Mouse (Mus musculus) thymus, postnatal 0 days (tissue): ENCODE measurements around the gene Cacfd1. TPM values are rescaled to one million over a fixed set of nuclear protein-coding genes. Genes with fewer than 3 reads are reported as not detected.

ENCODE experiments used
- DNase-seq: peaks from one replicate; pipeline ENCODE4 v3.0.0-alpha.2; 2015; ENCODE audit warnings: low spot score
- polyA plus RNA-seq: library from polyadenylated mRNA; unstranded; fragments of >200 nt; fragmentation: Nextera tagmentation; extraction: Ambion mirVana; gene quantifications from 2 replicates; pipeline ENCODE4 v1.2.1, GENCODE M21; 2015

Cacfd1 gene
- polyA plus RNA-seq, 1 experiment from 2014 or later: 37.3 TPM

DNA sequence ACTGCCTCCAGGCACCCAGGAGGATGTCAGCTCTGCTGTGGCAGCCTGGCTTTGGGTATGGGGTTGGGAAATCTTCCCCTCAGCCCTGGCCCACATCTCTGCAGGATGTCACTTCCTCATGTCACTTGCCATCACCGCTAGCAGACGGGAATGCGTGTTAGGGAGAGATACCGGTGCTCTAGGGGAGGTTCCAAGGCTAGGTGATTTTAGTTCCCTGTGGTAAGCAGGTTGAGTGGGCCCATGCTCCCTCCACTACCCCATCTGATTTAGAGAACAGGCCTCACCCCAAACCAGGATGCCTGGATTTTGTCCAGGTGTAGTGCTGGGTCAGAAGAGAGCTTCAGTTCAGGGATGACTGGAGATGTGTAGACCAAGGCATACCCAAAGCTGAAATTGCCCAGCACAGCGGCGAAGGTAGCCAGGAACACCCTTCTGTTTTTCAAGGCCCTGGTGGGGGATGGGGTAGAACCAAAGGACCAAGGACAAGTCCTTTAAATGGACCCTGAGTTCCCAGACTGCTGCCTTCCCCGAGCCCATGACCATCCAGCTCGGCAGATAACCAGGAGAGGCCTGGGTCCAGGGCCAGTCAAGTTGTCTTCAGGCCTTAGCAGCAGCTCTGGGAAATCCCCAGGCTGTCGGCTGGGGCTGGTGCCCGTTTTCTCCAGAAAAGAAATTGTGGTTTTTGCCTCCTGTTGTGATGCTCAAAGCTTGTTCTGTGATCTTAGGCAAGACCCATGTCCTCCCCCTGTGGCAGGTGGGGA is 17.3 kb downstream of the Cacfd1 start:
- DNase-seq: no peak

DNA sequence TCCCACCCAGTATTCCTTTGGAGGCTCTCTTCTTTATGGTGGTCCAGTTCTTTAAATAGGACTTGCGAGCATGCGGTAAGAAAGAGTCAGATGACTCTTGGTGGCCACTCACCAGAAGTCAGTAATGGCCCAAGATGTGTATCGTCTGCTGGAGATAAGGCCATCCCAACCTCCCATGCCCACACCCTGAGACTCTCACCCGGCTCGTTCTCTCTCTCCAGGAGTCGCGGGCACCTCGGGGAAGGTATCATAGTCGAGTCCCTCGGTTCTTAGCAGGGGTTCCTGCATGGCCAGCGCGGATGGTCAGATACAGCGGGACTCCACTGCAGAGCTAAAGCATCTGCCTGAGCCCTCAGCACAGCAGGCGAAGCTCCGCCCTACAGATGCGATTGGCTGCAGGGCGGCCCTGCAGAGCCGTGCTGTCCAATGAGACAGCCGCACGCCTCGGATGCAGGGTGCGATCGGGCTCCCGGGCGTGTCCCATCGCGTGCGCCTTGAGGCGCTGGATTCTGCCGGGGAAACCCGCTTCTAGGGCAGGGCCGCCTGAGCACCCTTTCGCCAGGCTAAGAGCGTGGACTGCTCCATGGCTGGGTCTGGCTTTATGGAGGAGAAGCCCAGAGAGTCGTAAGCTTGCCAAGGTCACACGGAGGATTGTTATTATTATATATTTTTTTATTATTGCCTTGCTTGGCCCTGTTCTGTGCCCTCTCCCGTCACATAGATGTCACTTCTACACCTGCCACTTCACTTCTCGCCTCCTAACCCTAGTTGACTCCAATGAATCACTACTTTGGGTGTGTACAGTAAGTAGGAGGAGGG is 18.1 kb downstream of the Cacfd1 start, which contains the start of gene Slc2a6:
Slc2a6 (minus strand) TSS at position 381 of the 819 bp plus-strand sequence.
- DNase-seq: peak; percentile 87

DNA sequence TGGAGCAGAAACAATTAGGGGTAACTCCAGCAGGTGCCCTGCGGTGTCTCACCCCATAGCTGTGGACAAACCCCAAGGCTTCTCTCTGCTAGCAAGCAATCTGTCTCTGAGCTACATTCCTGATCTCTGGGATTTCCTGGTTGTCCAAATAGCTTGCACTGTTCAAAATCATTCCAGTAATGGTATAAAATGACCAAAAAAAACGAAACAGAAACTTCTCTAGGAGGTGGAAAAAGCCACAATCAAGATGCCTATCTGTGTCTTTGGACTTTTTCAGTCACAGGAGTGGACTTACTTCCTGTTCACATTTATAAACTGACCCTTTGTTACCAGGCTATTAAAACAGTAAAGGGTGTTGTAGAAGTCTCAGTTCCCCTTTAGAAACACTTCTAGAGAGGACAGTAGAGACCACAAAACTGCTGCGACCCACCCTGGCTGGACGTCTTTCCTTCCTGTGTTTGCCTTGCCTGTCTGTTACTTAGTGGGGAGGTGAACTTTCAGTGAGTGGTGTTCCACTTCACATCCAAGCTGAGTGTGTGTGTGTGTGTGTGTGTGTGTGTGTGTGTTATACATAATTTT is 18.8 kb downstream of the Cacfd1 start:
- no peak for DNase-seq

DNA sequence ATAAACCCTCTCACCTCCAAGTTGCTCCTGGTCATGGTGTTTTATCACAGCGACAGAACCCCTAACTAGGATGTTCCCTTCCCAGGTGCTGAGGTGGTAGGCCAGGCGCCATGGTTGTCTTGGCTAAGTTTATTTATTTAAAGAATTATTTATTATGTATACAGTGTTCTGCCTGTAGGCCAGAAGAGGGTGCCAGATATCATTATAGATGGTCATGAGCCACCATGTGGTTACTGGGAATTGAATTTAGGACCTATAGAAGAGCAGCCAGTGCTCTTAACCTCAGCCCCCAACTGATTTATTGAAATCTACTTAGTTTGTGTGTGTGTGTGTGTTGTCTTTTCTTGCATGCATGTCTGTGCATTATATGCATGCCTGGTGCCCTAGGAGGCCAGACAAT is 22.6 kb downstream of the Cacfd1 start:
- no peak for DNase-seq

DNA sequence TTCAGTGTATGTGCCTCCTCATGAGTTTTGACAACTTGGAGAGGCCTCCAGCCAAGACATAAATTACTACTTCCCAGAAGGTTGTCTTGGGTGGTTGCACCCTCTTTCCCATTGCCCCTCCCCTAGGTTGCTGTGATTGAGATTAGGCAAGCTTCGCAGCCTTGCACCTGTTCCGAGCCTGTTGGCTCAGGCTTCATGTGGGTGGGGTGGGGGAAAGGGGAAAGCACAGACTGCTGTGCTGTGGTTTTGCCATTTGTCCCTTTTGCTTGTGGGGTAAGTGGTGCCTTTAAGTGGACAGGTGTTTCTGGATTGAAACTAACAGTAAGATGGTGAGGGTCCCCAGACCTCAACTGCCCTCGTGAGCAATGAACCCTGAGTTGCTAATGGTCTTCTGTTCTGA is 26.3 kb downstream of the Cacfd1 start:
- DNase-seq: no peak

DNA sequence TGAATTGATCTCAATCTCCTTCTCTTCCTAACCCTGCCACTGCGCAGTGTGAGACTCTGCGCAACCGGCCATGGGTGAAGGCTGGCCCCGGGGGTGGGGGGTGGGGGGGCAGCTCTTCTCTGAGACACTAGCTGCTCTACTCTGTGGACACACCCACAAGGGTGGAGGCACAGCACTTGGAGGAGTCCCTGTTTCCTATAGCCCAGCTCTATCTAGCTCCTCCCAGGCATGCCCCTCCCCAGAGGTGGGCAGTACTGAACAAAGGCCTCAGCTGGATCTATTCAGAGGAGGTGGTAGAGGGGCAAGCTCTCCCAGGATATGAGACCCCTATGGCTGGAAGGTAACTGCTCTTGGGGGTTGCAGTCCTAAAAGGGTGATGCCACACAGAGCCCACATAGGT is 27.3 kb downstream of the Cacfd1 start:
- DNase-seq: no peak

DNA sequence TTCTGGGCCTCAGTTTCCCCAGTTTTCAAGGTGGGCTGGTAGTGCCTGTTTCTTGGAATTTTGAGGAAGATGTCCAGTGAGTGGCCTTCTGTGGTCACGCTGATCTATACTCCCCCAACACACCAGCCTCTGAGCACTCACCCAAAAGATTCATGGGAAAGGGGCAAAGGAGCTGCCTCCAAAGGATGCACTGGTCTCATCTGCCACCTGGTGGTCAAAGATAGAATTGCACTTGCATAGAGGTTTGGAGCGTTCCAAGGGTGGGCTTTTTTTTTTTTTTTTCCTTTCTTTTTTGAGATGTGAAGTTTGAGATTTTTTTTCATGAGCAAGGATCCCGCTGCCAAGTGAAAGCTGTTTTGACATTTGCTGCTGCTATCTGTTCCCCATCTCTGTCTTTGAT is 28.9 kb downstream of the Cacfd1 start:
- DNase-seq: peak; percentile 79

DNA sequence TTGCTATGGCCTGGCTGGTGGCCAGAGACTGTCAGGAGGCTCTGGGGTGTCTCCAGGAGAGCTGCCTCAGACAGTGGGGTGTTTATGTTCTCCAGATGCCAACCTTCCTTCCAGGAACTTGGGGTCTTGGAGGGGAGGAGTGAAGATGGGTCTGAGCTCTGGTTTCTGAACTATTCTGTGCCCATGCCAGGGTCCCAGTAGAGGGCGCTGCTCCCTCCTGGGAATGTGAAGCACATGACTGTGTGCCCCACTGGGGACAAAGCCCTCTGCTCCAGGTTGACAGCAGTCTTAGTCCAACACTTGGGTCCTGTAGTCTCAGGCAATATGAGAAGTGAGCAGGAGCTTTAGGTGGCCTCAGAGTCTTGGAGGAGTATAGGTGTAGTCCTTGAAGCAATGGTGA is 29.6 kb downstream of the Cacfd1 start:
- peak; percentile 52 for DNase-seq

DNA sequence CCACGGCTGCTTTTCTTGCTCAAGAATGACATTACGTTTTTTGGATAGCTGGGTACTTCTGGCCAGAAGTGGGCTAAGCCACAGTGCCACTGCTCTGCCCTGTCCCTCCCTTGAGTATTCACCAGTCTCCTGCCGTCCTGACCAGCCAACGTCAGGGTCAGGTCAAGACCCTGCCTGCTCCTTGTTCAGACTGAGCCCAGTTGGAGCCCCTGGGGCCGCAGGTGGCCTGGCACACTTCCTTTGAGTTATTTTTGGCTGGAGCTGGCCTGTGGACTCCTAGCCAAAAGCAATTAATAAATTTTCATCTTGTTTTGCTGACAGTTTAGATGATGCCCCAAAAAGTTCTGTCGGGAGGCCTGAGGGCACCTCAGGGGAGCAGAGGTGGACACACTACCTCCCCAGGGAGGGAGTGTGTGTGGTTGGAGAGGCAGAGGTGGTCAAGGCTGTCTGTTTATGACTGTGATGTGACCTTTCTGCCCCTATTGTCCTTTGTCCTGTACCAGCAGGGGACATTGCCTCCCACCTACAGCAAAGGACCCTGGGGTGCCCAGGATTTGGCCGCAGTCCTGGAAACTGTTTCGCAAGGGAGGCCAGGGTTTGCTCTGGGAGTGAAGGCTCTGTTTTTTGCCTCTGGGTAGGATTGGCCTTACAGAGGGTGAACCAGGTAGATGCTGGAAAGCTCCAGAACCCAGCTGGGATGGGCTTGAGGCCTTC is 32.6 kb downstream of the Cacfd1 start:
- no peak for DNase-seq

DNA sequence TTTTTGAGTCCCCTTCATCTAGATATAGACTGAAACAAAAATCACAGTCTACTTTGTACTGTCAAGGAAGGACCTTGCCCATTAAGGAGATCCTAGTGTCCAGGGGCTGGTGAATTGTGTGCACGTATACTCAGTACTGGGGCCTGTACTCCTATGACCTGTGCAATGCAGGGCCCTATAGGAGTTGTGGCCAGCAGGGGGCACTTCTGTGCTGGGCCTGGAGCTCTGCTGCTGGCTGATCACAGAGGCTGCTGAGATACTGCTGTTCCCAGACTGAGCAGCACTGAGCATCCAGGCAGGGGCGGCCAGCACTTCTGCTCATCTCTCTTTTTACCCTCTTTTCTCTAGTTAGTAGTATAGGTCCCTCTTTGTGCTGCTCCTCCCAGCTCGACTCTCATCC is 33.7 kb downstream of the Cacfd1 start:
- DNase-seq: peak; percentile 84

DNA sequence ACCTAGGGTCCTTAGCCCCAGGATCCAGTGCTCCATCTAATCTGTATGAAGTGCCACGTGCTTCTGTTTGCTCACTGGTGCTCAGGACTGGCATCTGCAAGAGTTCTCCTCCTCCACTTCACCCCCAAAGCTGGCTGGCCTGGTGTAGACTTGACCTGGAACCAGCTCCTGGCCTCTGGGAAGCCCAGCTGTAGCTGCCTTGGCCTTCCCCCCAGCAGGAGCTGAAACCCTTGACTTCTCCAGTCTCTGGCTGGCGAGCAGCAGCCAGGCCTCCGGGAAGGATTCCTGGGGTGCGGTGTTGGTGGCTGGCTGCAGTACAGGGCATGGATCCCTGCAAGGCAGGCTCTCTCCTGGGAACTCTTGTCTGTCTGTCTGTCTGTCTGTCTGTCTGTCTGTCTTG is 34.4 kb downstream of the Cacfd1 start:
- DNase-seq: no peak

DNA sequence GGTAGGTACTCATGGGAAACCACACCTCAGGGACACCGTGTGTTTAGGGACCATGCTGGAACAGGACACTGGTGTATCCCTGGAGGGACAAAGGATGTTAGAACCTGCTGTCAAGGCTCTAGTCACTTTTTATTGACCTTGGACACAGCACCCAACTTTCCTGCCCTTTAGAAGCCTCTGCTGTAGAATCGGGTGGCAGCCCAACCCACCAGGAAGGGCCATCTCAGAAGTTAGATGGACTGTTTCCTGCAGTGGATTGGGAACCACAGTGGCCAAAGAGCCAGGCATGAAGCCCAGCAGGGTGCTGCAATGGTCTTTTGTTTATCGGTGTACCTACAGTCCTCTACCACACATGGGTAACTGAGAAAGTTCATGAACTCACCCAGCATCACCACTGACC is 34.9 kb downstream of the Cacfd1 start:
- DNase-seq: no peak

DNA sequence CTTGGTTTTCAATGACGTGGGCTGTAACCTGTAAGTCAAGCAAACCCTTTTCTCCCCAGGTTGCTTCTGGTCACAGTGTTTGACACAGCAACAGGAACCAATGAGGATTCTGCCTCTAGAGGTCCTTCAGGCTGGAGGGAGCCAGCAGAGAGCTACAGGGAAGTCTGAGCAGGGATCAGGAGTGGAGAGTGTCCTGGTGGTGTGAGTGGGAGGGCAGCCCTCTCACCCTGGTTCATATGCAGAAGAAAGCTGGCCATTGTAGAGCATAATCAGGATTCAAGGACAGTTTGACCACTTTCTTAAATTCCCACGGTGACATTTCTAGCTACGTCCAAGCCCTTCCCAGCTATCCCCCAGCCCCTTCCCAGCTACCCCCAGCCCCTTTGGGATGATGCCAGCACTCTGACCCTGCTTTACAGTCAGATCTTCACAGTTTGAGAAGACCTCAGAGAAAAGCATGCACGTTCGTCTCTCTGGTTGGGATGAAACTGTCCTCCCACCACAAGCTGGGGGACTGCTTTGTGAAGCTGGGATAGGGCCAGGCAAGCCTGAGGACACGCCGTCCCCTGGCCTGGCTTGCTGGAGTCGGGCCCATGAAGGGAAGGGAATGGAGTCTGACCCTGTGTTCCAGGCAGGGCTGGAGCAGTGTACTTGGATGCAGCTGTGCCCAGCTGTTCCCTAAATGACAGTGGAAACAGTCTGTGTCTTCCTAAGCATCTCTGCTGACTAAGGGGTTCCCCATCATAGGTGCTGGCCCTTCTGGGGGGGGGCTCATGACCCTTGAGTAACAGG is 36.4 kb downstream of the Cacfd1 start:
- DNase-seq: no peak

DNA sequence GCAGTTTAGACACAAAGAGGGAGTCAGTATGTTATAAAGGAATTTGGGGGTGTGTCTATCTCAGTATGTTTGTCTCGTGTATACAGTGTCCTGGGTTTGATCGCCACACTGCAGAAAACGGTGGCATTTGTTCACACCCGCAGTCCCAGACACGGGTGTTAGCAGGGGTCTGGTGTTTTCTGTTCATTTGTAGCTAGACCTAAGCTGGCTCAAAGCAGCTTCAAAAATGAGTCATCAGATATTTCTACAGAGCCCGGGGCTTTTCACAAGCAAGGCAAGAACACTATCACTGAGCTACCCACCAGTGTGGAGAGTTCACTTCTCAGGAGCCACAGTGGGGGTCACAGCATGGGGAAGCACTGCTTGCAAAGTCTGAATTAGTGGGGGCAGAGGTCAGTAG is 39.7 kb downstream of the Cacfd1 start:
- no peak for DNase-seq

DNA sequence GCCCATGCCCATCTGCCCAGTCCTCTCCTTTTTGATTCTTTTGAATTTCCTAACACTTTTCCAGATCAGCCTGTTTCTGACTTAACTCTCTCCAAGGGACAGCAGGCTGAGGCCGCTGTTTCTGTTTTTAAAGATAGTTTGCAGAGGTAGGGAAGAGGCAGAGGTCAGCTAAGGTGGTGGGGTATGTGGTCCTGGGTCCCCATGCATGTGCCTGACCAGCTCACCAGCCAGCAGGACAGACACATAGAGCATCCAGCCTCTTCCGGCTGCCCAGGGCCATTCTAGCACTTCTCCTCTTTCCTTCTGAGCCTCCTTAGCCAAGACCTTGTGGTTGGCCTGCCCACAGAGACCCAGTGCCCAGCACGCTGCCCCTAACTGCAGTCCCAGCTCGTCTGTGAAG is 48.5 kb downstream of the Cacfd1 start:
- DNase-seq: no peak

DNA sequence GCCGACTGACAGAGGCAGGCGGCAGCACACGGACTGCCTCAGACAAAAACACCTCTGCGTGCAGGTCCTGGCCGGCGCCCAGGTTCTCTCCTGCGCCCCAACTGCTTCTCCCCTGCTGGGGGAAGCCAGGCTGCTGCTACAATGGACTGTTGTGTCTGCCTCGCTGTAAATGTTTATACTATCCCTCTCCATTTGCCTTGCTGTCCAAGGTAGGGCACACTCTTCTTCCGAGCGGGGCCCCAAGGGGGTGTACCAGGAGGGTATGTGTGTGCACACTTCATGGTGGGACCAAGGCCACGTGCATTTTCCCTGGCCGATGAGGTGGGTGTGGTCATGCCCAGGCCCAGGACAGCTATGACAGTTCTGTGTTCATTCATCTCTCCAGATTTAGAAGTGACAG is 49.0 kb downstream of the Cacfd1 start:
- DNase-seq: no peak

DNA sequence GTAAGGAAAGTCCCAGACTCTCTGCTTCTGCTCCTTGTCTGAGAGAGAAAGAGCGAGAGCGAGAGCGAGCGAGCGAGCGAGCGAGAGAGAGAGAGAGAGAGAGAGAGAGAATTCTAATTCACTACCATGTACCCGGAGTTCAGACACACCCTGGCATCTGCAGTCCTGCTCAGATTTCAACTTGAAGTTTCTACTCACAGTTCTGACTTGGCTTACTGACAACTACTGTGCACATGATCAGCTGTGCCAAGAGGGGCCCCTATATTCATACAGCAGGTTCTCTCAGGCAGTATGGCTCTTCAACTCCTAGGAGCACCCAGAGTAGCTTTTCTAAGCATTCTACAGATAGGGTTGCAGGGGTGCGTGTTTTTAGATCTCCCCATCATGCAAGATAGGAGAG is 49.5 kb downstream of the Cacfd1 start:
- no peak for DNase-seq

DNA sequence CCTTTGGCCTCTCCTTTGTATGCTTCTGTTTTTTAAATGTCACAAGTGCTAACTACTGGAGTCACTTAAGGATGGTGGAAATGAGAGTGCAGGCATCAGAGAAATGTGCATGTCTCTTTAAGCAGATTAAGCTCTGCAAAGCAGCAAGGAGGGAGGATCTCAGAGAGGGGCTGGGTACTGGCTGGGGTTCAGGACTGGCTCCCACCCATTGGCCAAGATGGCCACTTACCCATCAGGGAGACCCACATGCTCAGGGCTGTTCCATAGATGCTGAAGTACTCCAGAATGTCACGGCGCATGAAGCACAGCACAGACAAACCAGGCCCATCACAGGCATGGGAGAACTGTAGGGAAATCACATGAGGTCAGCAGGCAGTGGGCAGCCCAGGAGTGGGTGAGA is 57.4 kb downstream of the Cacfd1 start:
- DNase-seq: no peak

DNA sequence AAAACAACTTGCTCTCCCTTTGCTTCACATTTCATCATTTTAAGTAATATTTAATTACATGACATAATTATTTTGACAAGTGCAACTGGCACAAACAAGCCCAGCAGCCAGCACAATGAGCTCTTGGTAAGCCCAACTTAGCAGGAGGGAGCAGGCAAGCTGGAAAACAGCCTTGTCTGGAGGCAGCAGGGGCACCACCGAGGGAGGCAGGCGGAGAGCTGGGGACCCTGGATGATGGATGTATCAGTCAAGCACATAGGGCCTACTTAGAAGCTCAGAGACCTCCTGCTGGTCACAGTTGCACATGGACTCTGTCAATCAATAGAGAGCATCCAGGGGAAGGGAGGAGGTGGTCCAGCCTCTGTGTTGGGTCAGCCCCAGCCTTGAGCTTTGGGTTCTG is 58.3 kb downstream of the Cacfd1 start:
- DNase-seq: no peak

DNA sequence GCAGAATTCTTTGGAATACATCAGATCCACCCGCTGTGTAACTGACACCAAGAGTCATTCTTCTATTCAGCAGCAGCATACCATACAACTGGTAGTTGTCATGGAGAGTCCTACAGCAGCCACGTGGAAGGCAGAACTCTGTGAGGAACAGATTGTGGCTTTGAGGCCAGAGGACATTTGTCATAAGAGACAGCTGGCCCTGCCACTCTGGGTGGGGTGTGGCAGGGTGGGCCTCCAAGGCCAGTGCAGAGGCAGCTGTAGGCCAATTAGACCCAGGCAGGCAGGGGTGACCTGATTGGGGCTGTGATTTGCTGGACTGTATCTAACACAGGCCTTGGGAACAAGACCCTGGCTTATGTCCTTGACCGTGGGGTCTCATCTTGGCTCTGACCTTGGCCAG is 59.9 kb downstream of the Cacfd1 start:
- no peak for DNase-seq

DNA sequence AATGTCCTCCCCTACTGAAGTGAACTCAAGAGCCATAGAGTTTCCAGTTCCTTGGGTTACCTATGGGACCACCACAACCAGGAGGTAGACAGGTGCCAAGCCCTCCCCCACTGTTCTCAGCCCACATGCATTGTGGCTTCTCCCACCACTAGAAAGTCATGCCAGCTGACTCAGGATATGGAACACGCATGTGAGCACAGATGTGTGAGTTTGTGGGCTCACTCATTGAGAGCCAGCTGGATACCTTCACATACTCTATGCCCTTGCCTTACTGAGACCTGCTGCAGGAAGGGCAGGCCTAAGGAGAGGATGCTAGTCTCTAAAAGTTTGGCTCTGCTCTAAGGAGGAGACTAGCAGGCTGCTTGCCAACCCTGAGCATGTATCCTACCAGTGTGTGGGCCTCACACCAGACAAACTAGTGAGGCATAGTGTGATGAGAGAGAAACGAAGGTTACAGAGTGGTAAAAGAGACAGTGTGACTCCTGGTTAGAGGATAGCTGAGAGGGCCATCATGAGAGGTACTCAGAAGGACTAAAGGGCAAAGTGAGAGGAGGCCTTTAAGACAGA is 60.6 kb downstream of the Cacfd1 start:
- DNase-seq: peak; percentile 86
